Mouse (Mus musculus) embryonic fibroblast, embryonic 13.5 days (primary cell): ENCODE data around the gene Plpp7.

Source experiments
- CTCF ChIP-seq: IDR thresholded peaks from 2 replicates; pipeline ENCODE4 v1.5.1; 2011; ENCODE audit warnings: mild to moderate bottlenecking, control low read depth, low read length, moderate library complexity, borderline replicate concordance; ENCODE audit not compliant: insufficient read depth
- POLR2A ChIP-seq: IDR thresholded peaks from 2 replicates; pipeline ENCODE4 v1.6.1; 2011; ENCODE audit warnings: low read depth, mild to moderate bottlenecking, control low read depth, low read length, moderate library complexity

DNA sequence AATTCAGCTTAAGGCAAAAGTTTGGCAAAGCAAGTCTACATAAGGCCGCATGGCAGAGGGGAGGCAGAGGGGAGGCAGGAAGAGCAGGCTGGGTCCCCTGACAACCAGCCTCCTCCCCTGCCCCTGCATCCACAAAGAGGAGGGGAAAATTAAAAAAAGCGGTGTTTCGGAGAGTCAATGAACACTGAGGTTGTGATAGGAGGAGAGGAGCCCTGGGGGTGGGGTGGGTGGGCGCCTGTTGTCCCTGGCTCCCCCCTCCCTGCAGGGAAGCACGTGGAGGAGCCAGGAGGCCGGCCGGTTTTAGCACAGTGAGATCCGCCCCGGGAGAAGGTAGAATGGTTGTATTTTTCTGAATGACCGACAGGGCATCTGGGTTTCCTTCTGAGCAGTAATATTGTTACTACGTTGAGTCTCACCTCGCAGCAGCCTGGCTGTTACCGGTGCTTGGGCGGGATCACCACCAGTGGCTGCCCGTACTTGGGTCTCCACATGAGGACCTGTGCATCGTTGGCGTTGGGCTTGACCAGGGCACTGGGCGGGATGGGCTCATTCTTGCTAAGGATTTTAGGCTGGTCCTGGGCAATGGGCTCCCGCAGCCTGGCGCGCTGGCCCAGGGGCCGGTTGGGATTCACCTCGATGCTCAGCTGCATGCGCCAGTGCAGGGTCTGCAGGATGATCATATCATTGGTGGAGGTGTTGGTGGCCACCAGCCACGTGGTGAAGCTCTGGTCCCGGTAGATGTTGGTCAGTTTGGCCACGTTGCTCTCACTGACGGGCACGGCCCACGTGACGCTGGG, 26.3 kb upstream of the Plpp7 start:
- TF ChIP-seq POLR2A: no peak
- TF ChIP-seq CTCF: no peak
